Mouse (Mus musculus) stomach, postnatal 0 days (tissue): Measurements from ENCODE around the gene Rnd2. TPM values are rescaled to one million over a fixed set of nuclear protein-coding genes. Genes with fewer than 3 reads are reported as not detected.
A peak's percentile ranks its signal among the peaks of the same experiment; 100 is the strongest.

Experiments used
- ATAC-seq: fragments of 200-750 bp; cut with Nextera tagmentation; 2 replicates; pipeline ENCODE4 v1.8.0; 2017; ENCODE audit not compliant: low FRiP score, low TSS enrichment
- DNase-seq: peaks from one replicate; pipeline ENCODE4 v3.0.0-alpha.2; 2016; ENCODE audit warnings: low spot score
- H3K27ac ChIP-seq: fragments of 300-500 bp; sonication (generic); replicated peaks from 2 replicates; pipeline ENCODE4 v1.5.1; 2014; ENCODE audit warnings: mild to moderate bottlenecking, control low read depth
- H3K27me3 ChIP-seq: fragments of 300-500 bp; sonication (generic); 2 replicates; pipeline ENCODE4 v1.6.1; 2014; ENCODE audit warnings: low read length; ENCODE audit not compliant: control insufficient read depth, insufficient read depth
- H3K36me3 ChIP-seq: fragments of 300-500 bp; sonication (generic); 2 replicates; pipeline ENCODE4 v1.6.1; 2014; ENCODE audit warnings: low read length, mixed read lengths; ENCODE audit not compliant: control insufficient read depth, insufficient read depth
- H3K4me1 ChIP-seq: fragments of 300-500 bp; sonication (generic); replicated peaks from 2 replicates; pipeline ENCODE4 v1.6.1; 2014; ENCODE audit warnings: antibody characterized with exemption; ENCODE audit not compliant: control insufficient read depth, insufficient read depth
- H3K4me2 ChIP-seq: fragments of 300-500 bp; sonication (generic); replicated peaks from 2 replicates; pipeline ENCODE4 v1.6.1; 2014; ENCODE audit warnings: low read depth, mild to moderate bottlenecking, control low read depth, moderate library complexity
- H3K4me3 ChIP-seq: fragments of 300-500 bp; sonication (generic); 2 replicates; pipeline ENCODE4 v1.5.1; 2014; ENCODE audit warnings: low read depth, low read length, control low read depth
- H3K9ac ChIP-seq: fragments of 300-500 bp; sonication (generic); 2 replicates; pipeline ENCODE4 v1.6.1; 2014; ENCODE audit warnings: mild to moderate bottlenecking, low read length, control low read depth, mixed read lengths
- H3K9me3 ChIP-seq: fragments of 300-500 bp; sonication (generic); 2 replicates; pipeline ENCODE4 v1.6.1; 2016; ENCODE audit warnings: low read length; ENCODE audit not compliant: control insufficient read depth
- CTCF ChIP-seq: IDR thresholded peaks from 2 replicates; pipeline ENCODE4 v1.5.1; 2016; ENCODE audit warnings: antibody characterized with exemption, low read depth, mild to moderate bottlenecking, moderate library complexity
- EP300 ChIP-seq: optimal IDR thresholded peaks from 2 replicates; pipeline ENCODE3; 2016; ENCODE audit warnings: antibody characterized with exemption
- WGBS: fragments of 180-500 bp; shearing (Covaris S2); extraction: QIAGEN DNeasy Blood & Tissue Kit; methylation state at CpG from one replicate; pipeline ENCODE4 v1.1.7; 2014; 5-methylcytosine and 5-hydroxymethylcytosine counted together
- microRNA-seq: library from miRNA; unstranded; fragments of <30 nt; microRNA quantifications from one replicate; pipeline ENCODE4, GENCODE M21; 2016
- polyA plus RNA-seq: library from polyadenylated mRNA; unstranded; fragments of >200 nt; fragmentation: Nextera tagmentation; extraction: Ambion mirVana; gene quantifications from 2 replicates; pipeline ENCODE4 v1.2.1, GENCODE M21; 2015

Rnd2 gene
- polyA plus RNA-seq, 1 experiment from 2014 or later = 15.3 TPM

DNA sequence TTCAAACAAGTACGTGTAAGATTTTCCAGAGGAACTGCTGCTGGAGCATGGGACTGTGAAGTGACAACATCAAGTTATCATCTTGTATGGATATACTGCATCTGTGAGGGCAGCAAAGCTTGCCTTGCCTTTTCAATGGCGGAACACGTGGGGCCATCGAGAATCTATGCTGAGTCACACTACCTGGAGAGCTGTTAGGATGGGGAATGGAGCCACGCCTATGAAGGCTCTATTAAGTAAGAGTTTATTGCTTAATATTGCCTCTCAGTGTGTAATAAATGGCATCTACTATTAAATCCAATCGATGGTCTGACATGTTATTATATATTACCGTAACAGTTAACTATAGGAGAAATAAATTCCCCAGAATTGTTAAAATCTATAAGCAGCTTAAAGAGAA lies 42.3 kb downstream of the Rnd2 start:
- ATAC-seq = no peak
- 79% methylated on average over 7 of the region's 7 CpGs for WGBS
- no peaks in the 10 kb centered on the region for H3K9me3 ChIP-seq

DNA sequence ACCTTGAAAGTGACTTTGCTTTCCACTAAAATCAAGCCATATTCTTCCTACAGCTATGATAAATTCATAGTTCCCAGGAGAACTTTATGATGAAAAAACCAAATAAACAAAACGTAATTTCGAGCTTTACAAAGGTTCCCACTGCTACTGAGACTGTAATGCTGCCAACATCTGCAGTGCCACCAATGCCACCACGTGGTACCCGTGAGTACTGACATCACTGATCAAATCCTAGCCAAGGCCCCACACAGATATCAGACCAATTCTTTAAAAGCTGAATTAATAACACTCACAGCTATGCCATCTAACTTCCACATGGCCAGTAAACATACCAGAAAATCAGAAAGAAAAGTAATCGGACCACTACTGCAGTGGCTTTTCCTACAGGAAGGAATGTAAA lies 54.1 kb downstream of the Rnd2 start:
- Histone ChIP-seq H3K27ac (no peak overlapping the region), H3K4me1 (no peaks in the 10 kb centered on the region), H3K27me3 (no peaks in the 10 kb centered on the region), H3K9me3 (no peaks in the 10 kb centered on the region), H3K36me3 (peaks cover 2% of the 10 kb centered on the region; the same call in 1 of the 2 replicates), H3K9ac (no peak overlapping the region), H3K4me2 (no peak overlapping the region), H3K4me3 (no peak overlapping the region)
- peak; percentile 46 for TF ChIP-seq CTCF
- TF ChIP-seq EP300 = no peak
- DNase-seq (no peak), ATAC-seq (no peak)
- WGBS = 81% methylated on average over 5 of the region's 5 CpGs

More for the DNA sequence above, 42.3 kb downstream of the Rnd2 start:
- TF ChIP-seq CTCF (no peak), EP300 (no peak)
- Histone ChIP-seq H3K4me1 (no peaks in the 10 kb centered on the region), H3K27ac (no peak overlapping the region), H3K9ac (no peak overlapping the region), H3K27me3 (no peaks in the 10 kb centered on the region), H3K36me3 (no peaks in the 10 kb centered on the region), H3K4me3 (no peak overlapping the region), H3K4me2 (no peak overlapping the region)
- no peak for DNase-seq

DNA sequence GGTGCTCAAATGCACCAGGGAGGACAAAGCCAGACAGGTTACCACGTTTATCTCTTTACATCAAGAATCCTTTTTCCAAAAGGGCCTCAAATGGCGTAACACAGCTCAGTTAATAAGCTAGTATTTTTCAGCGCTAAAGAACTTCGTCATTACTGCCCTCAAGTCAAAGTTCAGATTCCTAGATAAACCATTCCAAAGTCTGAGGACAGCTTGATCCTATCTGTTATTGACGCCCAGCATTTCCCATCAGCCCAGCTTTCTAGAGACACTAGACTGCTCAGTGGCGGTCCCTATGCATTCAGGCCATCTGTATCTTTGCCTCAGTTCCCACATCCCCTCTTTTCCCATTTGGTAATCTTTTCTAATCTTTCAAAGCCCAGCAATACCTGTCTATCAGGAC lies 54.6 kb downstream of the Rnd2 start:
- Histone ChIP-seq H3K4me2 (no peak overlapping the region), H3K27ac (no peak overlapping the region), H3K4me3 (no peak overlapping the region), H3K27me3 (no peaks in the 10 kb centered on the region), H3K4me1 (no peaks in the 10 kb centered on the region), H3K9ac (no peak overlapping the region), H3K36me3 (peaks cover 2% of the 10 kb centered on the region; the same call in 1 of the 2 replicates), H3K9me3 (no peaks in the 10 kb centered on the region)
- no peak for ATAC-seq
- DNase-seq = no peak
- TF ChIP-seq CTCF (no peak), EP300 (no peak)
- WGBS = 81% methylated on average over 6 of the region's 6 CpGs

Small RNA genes lying within 50 kb of the gene (microRNA-seq; reads per million reads assigned to microRNA genes)
- gene Mir6929 = not detected

Other genes starting within 250 kb of the Rnd2 start
- 8.1 and 9.4 TPM in 2 replicates for gene Ezh1, start 238.5 kb upstream of the Rnd2 start, polyA plus RNA-seq
- 62.3 and 64.9 TPM in 2 replicates for gene Ramp2, start 219.0 kb upstream of the Rnd2 start, polyA plus RNA-seq
- gene Vps25, start 211.3 kb upstream of the Rnd2 start, polyA plus RNA-seq = 141 and 157 TPM in 2 replicates
- gene Wnk4, start 204.4 kb upstream of the Rnd2 start, polyA plus RNA-seq = 15.9 and 18.4 TPM in 2 replicates
- 0.30 and 0.33 TPM in 2 replicates for gene Cntd1, start 186.0 kb upstream of the Rnd2 start, polyA plus RNA-seq
- gene Coa3, start 185.9 kb upstream of the Rnd2 start, polyA plus RNA-seq = 175 and 180 TPM in 2 replicates
- 102 and 110 TPM in 2 replicates for gene Becn1, start 162.7 kb upstream of the Rnd2 start, polyA plus RNA-seq
- gene Psme3, start 148.8 kb upstream of the Rnd2 start, polyA plus RNA-seq = 64.2 and 66.9 TPM in 2 replicates
- 0.39 and 0.41 TPM in 2 replicates for gene Aoc2, start 139.9 kb upstream of the Rnd2 start, polyA plus RNA-seq
- 5.1 TPM in 2 replicates for gene Aoc3, start 134.4 kb upstream of the Rnd2 start, polyA plus RNA-seq
- gene G6pc, start 97.4 kb upstream of the Rnd2 start, polyA plus RNA-seq = 0.27 and 0.35 TPM in 2 replicates
- 29.8 and 30.0 TPM in 2 replicates for gene Aarsd1, start 47.4 kb upstream of the Rnd2 start, polyA plus RNA-seq
- 3.1 TPM in 2 replicates for gene Gm27029, start 40.2 kb upstream of the Rnd2 start, polyA plus RNA-seq
- gene Rundc1, start 39.9 kb upstream of the Rnd2 start, polyA plus RNA-seq = 11.3 and 11.5 TPM in 2 replicates
- 11.1 and 13.4 TPM in 2 replicates for gene Ptges3l, start 39.7 kb upstream of the Rnd2 start, polyA plus RNA-seq
- 317 and 371 TPM in 2 replicates for gene Rpl27, start 22.7 kb upstream of the Rnd2 start, polyA plus RNA-seq
- 37.4 and 37.5 TPM in 2 replicates for gene Ifi35, start 16.6 kb upstream of the Rnd2 start, polyA plus RNA-seq
- 63.4 and 71.1 TPM in 2 replicates for gene Vat1, start 1.2 kb downstream of the Rnd2 start, polyA plus RNA-seq
- gene Brca1, start 87.0 kb downstream of the Rnd2 start, polyA plus RNA-seq = 1.1 and 2.5 TPM in 2 replicates
- 34.5 TPM in 2 replicates for gene Nbr1, start 87.2 kb downstream of the Rnd2 start, polyA plus RNA-seq
- gene Tmem106a, start 117.2 kb downstream of the Rnd2 start, polyA plus RNA-seq = 10.0 TPM in 2 replicates
- 0.13 TPM in 1 of 2 replicates, not detected in the other for gene Gm11634, start 134.3 kb downstream of the Rnd2 start, polyA plus RNA-seq
- 18.9 and 20.9 TPM in 2 replicates for gene Rdm1, start 162.2 kb downstream of the Rnd2 start, polyA plus RNA-seq
- 9.5 and 10.0 TPM in 2 replicates for gene Arl4d, start 200.5 kb downstream of the Rnd2 start, polyA plus RNA-seq